Mouse (Mus musculus): ENCODE data around the gene Oosp3. TPM values are rescaled to one million over a fixed set of nuclear protein-coding genes. Genes with fewer than 3 reads are reported as not detected.

The Oosp3 gene
- not detected in 2 replicates for polyA plus RNA-seq (2016; fragmentation: Nextera tagmentation; extraction: Ambion mirVana)

GRCm38 (mm10) chr19:11696755-11697154, at the start of gene Oosp3:
Gene Oosp3, plus strand, starts transcription at chr19:11697055.
- no peaks in the 10 kb centered on the region for H3K27me3 ChIP-seq (ENCODE audit: insufficient read depth, poor library complexity, severe bottlenecking)
- H3K4me1 ChIP-seq, result no peaks in the 10 kb centered on the region
- DNase-seq (ENCODE audit: low spot score), result no peak
- 68% methylated on average over 2 of the region's 2 CpGs for WGBS
- H3K27ac ChIP-seq, result no peak within 1 kb of the TSS
- no peaks in the 10 kb centered on the region for H3K9me3 ChIP-seq
- H3K4me3 ChIP-seq, result no peak within 1 kb of the TSS
- no peaks in the 10 kb centered on the region for H3K36me3 ChIP-seq

GRCm38 (mm10) chr19:11649564-11649963, 47.3 kb upstream of the Oosp3 start:
- no peak for DNase-seq (ENCODE audit: low spot score)
- H3K36me3 ChIP-seq, result no peaks in the 10 kb centered on the region
- no peak overlapping the region for H3K4me3 ChIP-seq
- 77% methylated on average over 4 of the region's 4 CpGs for WGBS
- H3K9me3 ChIP-seq, result no peaks in the 10 kb centered on the region
- H3K4me1 ChIP-seq, result no peaks in the 10 kb centered on the region
- no peak overlapping the region for H3K27ac ChIP-seq
- H3K27me3 ChIP-seq (ENCODE audit: insufficient read depth, poor library complexity, severe bottlenecking), result no peaks in the 10 kb centered on the region

- Histone ChIP-seq H3K27ac (no peak overlapping the region), H3K4me1 (no peaks in the 10 kb centered on the region), H3K4me3 (no peak overlapping the region), H3K36me3 (no peaks in the 10 kb centered on the region), H3K9me3 (no peaks in the 10 kb centered on the region), H3K27me3 (ENCODE audit: insufficient read depth, poor library complexity, severe bottlenecking) (no peaks in the 10 kb centered on the region)
- WGBS, result 64% methylated on average over 2 of the region's 2 CpGs
- no peak for DNase-seq (ENCODE audit: low spot score)
Observed at GRCm38 (mm10) chr19:11659142-11659541, 37.7 kb upstream of the Oosp3 start.

- no peak for DNase-seq (ENCODE audit: low spot score)
- Histone ChIP-seq H3K36me3 (no peaks in the 10 kb centered on the region), H3K27me3 (ENCODE audit: insufficient read depth, poor library complexity, severe bottlenecking) (no peaks in the 10 kb centered on the region), H3K27ac (no peak within 1 kb of the TSS), H3K4me3 (no peak within 1 kb of the TSS), H3K4me1 (no peaks in the 10 kb centered on the region), H3K9me3 (no peaks in the 10 kb centered on the region)
- 84% methylated on average over 5 of the region's 5 CpGs for WGBS
Observed at GRCm38 (mm10) chr19:11660459-11660858, 36.4 kb upstream of the Oosp3 start, which contains the start of gene Oosp2. Gene Oosp2, minus strand, starts transcription at chr19:11660559.

GRCm38 (mm10) chr19:11661562-11661961, 35.3 kb upstream of the Oosp3 start:
- H3K9me3 ChIP-seq, result no peaks in the 10 kb centered on the region
- no peak for DNase-seq (ENCODE audit: low spot score)
- no peaks in the 10 kb centered on the region for H3K4me1 ChIP-seq
- no peak overlapping the region for H3K4me3 ChIP-seq
- H3K36me3 ChIP-seq, result no peaks in the 10 kb centered on the region
- no peaks in the 10 kb centered on the region for H3K27me3 ChIP-seq (ENCODE audit: insufficient read depth, poor library complexity, severe bottlenecking)
- no peak overlapping the region for H3K27ac ChIP-seq

- no peak within 1 kb of the TSS for H3K4me3 ChIP-seq
- 65% methylated on average over 5 of the region's 5 CpGs for WGBS
- DNase-seq (ENCODE audit: low spot score), result no peak
Observed at GRCm38 (mm10) chr19:11690839-11691238, 6.0 kb upstream of the Oosp3 start, which contains the start of gene Oosp1. Gene Oosp1, minus strand, starts transcription at chr19:11691150.

GRCm38 (mm10) chr19:11691454-11691853, 5.4 kb upstream of the Oosp3 start:
- no peaks in the 10 kb centered on the region for H3K9me3 ChIP-seq
- H3K27ac ChIP-seq, result no peak overlapping the region
- H3K4me3 ChIP-seq, result no peak overlapping the region
- no peaks in the 10 kb centered on the region for H3K27me3 ChIP-seq (ENCODE audit: insufficient read depth, poor library complexity, severe bottlenecking)
- 59% methylated on average over 1 of the region's 1 CpGs for WGBS
- no peaks in the 10 kb centered on the region for H3K4me1 ChIP-seq
- no peaks in the 10 kb centered on the region for H3K36me3 ChIP-seq
- no peak for DNase-seq (ENCODE audit: low spot score)

More at GRCm38 (mm10) chr19:11690839-11691238, 6.0 kb upstream of the Oosp3 start, which contains the start of gene Oosp1:
- Histone ChIP-seq H3K27me3 (ENCODE audit: insufficient read depth, poor library complexity, severe bottlenecking) (no peaks in the 10 kb centered on the region), H3K4me1 (no peaks in the 10 kb centered on the region), H3K9me3 (no peaks in the 10 kb centered on the region), H3K27ac (no peak within 1 kb of the TSS), H3K36me3 (no peaks in the 10 kb centered on the region)

GRCm38 (mm10) chr19:11698342-11698741, 1.5 kb downstream of the Oosp3 start:
- Histone ChIP-seq H3K4me3 (no peak overlapping the region), H3K27ac (no peak overlapping the region), H3K36me3 (no peaks in the 10 kb centered on the region), H3K9me3 (no peaks in the 10 kb centered on the region), H3K27me3 (ENCODE audit: insufficient read depth, poor library complexity, severe bottlenecking) (no peaks in the 10 kb centered on the region), H3K4me1 (no peaks in the 10 kb centered on the region)
- DNase-seq (ENCODE audit: low spot score), result no peak
- WGBS, result 91% methylated on average over 6 of the region's 6 CpGs

GRCm38 (mm10) chr19:11712451-11712850, 15.6 kb downstream of the Oosp3 start:
- WGBS, result 81% methylated on average over 4 of the region's 4 CpGs
- H3K27ac ChIP-seq, result no peak overlapping the region
- H3K27me3 ChIP-seq (ENCODE audit: insufficient read depth, poor library complexity, severe bottlenecking), result no peaks in the 10 kb centered on the region
- no peak overlapping the region for H3K4me3 ChIP-seq
- DNase-seq (ENCODE audit: low spot score), result no peak
- H3K4me1 ChIP-seq, result no peaks in the 10 kb centered on the region
- H3K9me3 ChIP-seq, result no peaks in the 10 kb centered on the region
- no peaks in the 10 kb centered on the region for H3K36me3 ChIP-seq

- Histone ChIP-seq H3K27ac (no peak overlapping the region), H3K4me1 (no peaks in the 10 kb centered on the region), H3K9me3 (no peaks in the 10 kb centered on the region), H3K4me3 (no peak overlapping the region), H3K27me3 (ENCODE audit: insufficient read depth, poor library complexity, severe bottlenecking) (no peaks in the 10 kb centered on the region), H3K36me3 (no peaks in the 10 kb centered on the region)
- WGBS, result 81% methylated on average over 3 of the region's 3 CpGs
- no peak for DNase-seq (ENCODE audit: low spot score)
Observed at GRCm38 (mm10) chr19:11720071-11720470, 23.2 kb downstream of the Oosp3 start.

GRCm38 (mm10) chr19:11723870-11724269, 27.0 kb downstream of the Oosp3 start:
- Histone ChIP-seq H3K27me3 (ENCODE audit: insufficient read depth, poor library complexity, severe bottlenecking) (no peaks in the 10 kb centered on the region), H3K27ac (no peak overlapping the region), H3K36me3 (no peaks in the 10 kb centered on the region), H3K9me3 (no peaks in the 10 kb centered on the region), H3K4me1 (no peaks in the 10 kb centered on the region), H3K4me3 (no peak overlapping the region)
- no peak for DNase-seq (ENCODE audit: low spot score)
- 76% methylated on average over 2 of the region's 2 CpGs for WGBS

GRCm38 (mm10) chr19:11724275-11724674, 27.4 kb downstream of the Oosp3 start:
- no peaks in the 10 kb centered on the region for H3K27me3 ChIP-seq (ENCODE audit: insufficient read depth, poor library complexity, severe bottlenecking)
- 76% methylated on average over 6 of the region's 6 CpGs for WGBS
- H3K36me3 ChIP-seq, result no peaks in the 10 kb centered on the region
- no peaks in the 10 kb centered on the region for H3K9me3 ChIP-seq
- DNase-seq (ENCODE audit: low spot score), result no peak
- H3K27ac ChIP-seq, result no peak overlapping the region
- no peaks in the 10 kb centered on the region for H3K4me1 ChIP-seq
- H3K4me3 ChIP-seq, result no peak overlapping the region

GRCm38 (mm10) chr19:11725915-11726314, 29.1 kb downstream of the Oosp3 start:
- no peaks in the 10 kb centered on the region for H3K27me3 ChIP-seq (ENCODE audit: insufficient read depth, poor library complexity, severe bottlenecking)
- WGBS, result 66% methylated on average over 2 of the region's 2 CpGs
- no peaks in the 10 kb centered on the region for H3K4me1 ChIP-seq
- no peaks in the 10 kb centered on the region for H3K9me3 ChIP-seq
- H3K27ac ChIP-seq, result no peak overlapping the region
- no peak for DNase-seq (ENCODE audit: low spot score)
- no peak overlapping the region for H3K4me3 ChIP-seq
- H3K36me3 ChIP-seq, result no peaks in the 10 kb centered on the region

- H3K4me1 ChIP-seq, result no peaks in the 10 kb centered on the region
- no peak for DNase-seq (ENCODE audit: low spot score)
- H3K36me3 ChIP-seq, result no peaks in the 10 kb centered on the region
- no peak overlapping the region for H3K27ac ChIP-seq
- no peak overlapping the region for H3K4me3 ChIP-seq
- H3K9me3 ChIP-seq, result no peaks in the 10 kb centered on the region
- H3K27me3 ChIP-seq (ENCODE audit: insufficient read depth, poor library complexity, severe bottlenecking), result no peaks in the 10 kb centered on the region
- 89% methylated on average over 5 of the region's 5 CpGs for WGBS
Observed at GRCm38 (mm10) chr19:11727304-11727703, 30.4 kb downstream of the Oosp3 start.
